Mouse (Mus musculus) testis, adult 2 months (tissue): ENCODE results near the gene Serpinb11.

Experiments
- CTCF ChIP-seq: fragments of 200-500 bp; IDR thresholded peaks from 2 replicates; pipeline ENCODE4 v1.5.1; 2012; ENCODE audit warnings: low read depth, mild to moderate bottlenecking, inconsistent platforms, low read length, moderate library complexity; ENCODE audit not compliant: control insufficient read depth, insufficient read depth, insufficient replicate concordance
- POLR2A ChIP-seq: fragments of 200-500 bp; IDR thresholded peaks from 2 replicates; pipeline ENCODE4 v1.6.1; 2012; ENCODE audit warnings: low read depth, mild to moderate bottlenecking, inconsistent platforms, low read length, moderate library complexity; ENCODE audit not compliant: control insufficient read depth

- no peak for TF ChIP-seq POLR2A
- TF ChIP-seq CTCF = no peak
These were observed 21.4 kb downstream of the Serpinb11 start for GRCm38 (mm10) chr1:107382404-107382803.
